Mouse (Mus musculus): ENCODE measurements around the gene Tmem270.

DNA sequence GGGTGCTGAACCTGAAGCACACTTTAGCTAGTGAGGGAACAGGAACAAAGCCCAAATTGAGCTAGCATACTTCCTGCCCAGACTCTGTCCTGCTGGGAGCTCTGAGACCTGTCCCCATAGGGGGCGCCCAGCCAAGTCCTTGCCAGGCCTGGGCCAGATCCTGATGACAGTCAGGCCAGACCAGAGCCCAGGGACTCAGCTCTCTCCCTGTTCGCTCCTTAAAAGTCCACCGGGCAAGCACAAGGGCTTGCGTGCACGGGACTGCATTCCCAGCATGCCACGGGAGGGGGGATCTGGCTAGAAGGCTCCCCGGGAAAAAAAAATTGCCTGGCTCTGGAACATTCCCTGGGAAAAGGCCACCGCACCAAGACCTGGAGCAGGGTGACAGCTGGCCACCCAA is 41.4 kb downstream of the Tmem270 start:
- TF ChIP-seq CTCF (IDR thresholded peaks at IDR 0.05; ENCODE audit: insufficient read depth, low read length) = no peak
- no peak for TF ChIP-seq POLR2A (IDR thresholded peaks at IDR 0.05; ENCODE audit: borderline replicate concordance, extremely low read depth, low read depth, low read length)

Measured in lung, adult 2 months (tissue).